Mouse (Mus musculus): ENCODE measurements around the gene Gzmd. TPM values are rescaled to one million over a fixed set of nuclear protein-coding genes. Genes with fewer than 3 reads are reported as not detected.

The Gzmd gene
- total and polyA plus RNA-seq, 3 experiments, result not detected

DNA sequence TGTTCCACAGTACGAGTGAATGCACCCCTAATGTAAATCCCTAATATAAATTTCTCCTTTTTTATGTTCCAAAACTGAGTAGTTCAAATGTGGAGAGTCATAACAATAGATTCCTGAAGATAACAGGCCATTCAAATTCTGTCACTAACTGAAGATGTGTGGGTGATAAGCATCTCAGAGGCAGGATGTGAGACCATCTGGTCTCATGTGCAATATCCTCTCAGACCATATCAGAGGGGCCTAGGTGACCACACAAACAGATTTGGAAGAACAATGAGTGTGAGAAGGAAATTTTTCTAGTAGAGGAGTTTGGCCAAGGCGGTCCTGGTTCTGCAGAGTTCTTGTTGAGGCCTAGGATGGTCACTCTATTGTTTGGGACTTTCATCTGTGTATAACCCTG, 39.1 kb downstream of the Gzmd start:
- Histone ChIP-seq H3K27ac (no peak overlapping the region), H3K9ac (ENCODE audit: low read depth, low read length) (no peak overlapping the region), H3K27me3 (ENCODE audit: control insufficient read depth, insufficient read depth, low read length) (no peaks in the 10 kb centered on the region), H3K36me3 (ENCODE audit: control insufficient read depth, insufficient read depth, low read length) (no peaks in the 10 kb centered on the region), H3K79me2 (replicated peaks; ENCODE audit: control insufficient read depth, insufficient read depth, low read length) (no peaks in the 10 kb centered on the region), H3K4me1 (ENCODE audit: control insufficient read depth, insufficient read depth, low read length) (no peaks in the 10 kb centered on the region), H3K4me3 (no peak overlapping the region)
- 44% methylated on average over 2 of the region's 2 CpGs for WGBS
- DNase-seq, result no peak
- TF ChIP-seq CTCF (IDR thresholded peaks at IDR 0.05) (no peak), POLR2A (IDR thresholded peaks at IDR 0.05; ENCODE audit: insufficient read depth, low read depth, low read length) (no peak), EP300 (IDR thresholded peaks at IDR 0.05; ENCODE audit: insufficient read depth, low read depth, low read length) (no peak)
- intact Hi-C loops (cut with DNase I), result no loop called here

DNA sequence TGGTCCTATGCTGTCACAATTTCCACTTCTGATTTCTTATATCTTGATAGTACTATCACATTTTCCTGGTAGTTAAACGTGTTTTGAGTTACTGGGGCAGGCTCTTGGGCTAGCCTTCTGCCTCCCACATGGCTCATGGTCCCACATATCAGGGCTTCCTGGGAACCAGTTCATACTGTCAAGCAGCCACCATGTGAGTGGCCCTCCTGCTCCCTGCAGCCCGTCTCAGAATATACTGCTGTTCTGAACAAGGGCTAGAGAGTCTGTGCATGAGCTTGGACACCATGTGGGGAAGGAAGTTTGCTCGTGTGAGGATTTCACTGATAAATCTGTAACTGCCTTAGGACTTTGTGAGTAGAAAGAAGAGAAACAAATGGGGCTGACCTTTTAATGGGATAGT, 45.7 kb downstream of the Gzmd start:
- Histone ChIP-seq H3K9ac (ENCODE audit: low read depth, low read length) (no peak overlapping the region), H3K36me3 (ENCODE audit: control insufficient read depth, insufficient read depth, low read length) (no peaks in the 10 kb centered on the region), H3K27me3 (ENCODE audit: control insufficient read depth, insufficient read depth, low read length) (no peaks in the 10 kb centered on the region), H3K79me2 (replicated peaks; ENCODE audit: control insufficient read depth, insufficient read depth, low read length) (no peaks in the 10 kb centered on the region), H3K27ac (no peak overlapping the region), H3K4me1 (ENCODE audit: control insufficient read depth, insufficient read depth, low read length) (no peaks in the 10 kb centered on the region), H3K4me3 (no peak overlapping the region)
- TF ChIP-seq EP300 (IDR thresholded peaks at IDR 0.05; ENCODE audit: insufficient read depth, low read depth, low read length) (no peak), POLR2A (IDR thresholded peaks at IDR 0.05; ENCODE audit: insufficient read depth, low read depth, low read length) (no peak), CTCF (IDR thresholded peaks at IDR 0.05) (no peak)
- intact Hi-C loops (cut with DNase I), result no loop called here
- WGBS, result 50% methylated on average over 3 of the region's 3 CpGs
- DNase-seq, result no peak

GRCm38 (mm10) chr14:56085167-56085566, 47.2 kb downstream of the Gzmd start, which contains the start of gene Mcpt8:
Mcpt8 (minus strand) TSS chr14:56085273.
- no peaks in the 10 kb centered on the region for H3K36me3 ChIP-seq (ENCODE audit: control insufficient read depth, insufficient read depth, low read length)
- intact Hi-C loops (cut with DNase I), result no loop called here
- H3K79me2 ChIP-seq (replicated peaks; ENCODE audit: control insufficient read depth, insufficient read depth, low read length), result no peaks in the 10 kb centered on the region
- DNase-seq, result no peak
- no peak within 1 kb of the TSS for H3K9ac ChIP-seq (ENCODE audit: low read depth, low read length)
- no peak within 1 kb of the TSS for H3K4me3 ChIP-seq
- H3K27ac ChIP-seq, result no peak within 1 kb of the TSS
- no peaks in the 10 kb centered on the region for H3K4me1 ChIP-seq (ENCODE audit: control insufficient read depth, insufficient read depth, low read length)
- 92% methylated on average over 2 of the region's 2 CpGs for WGBS
- H3K27me3 ChIP-seq (ENCODE audit: control insufficient read depth, insufficient read depth, low read length), result no peaks in the 10 kb centered on the region
- TF ChIP-seq EP300 (IDR thresholded peaks at IDR 0.05; ENCODE audit: insufficient read depth, low read depth, low read length), result no peak
- no peak for TF ChIP-seq POLR2A (IDR thresholded peaks at IDR 0.05; ENCODE audit: insufficient read depth, low read depth, low read length)
- no peak for TF ChIP-seq CTCF (IDR thresholded peaks at IDR 0.05)

GRCm38 (mm10) chr14:56082016-56082415, 50.4 kb downstream of the Gzmd start:
- intact Hi-C loops (cut with DNase I), result no loop called here
- Histone ChIP-seq H3K27ac (no peak overlapping the region), H3K79me2 (replicated peaks; ENCODE audit: control insufficient read depth, insufficient read depth, low read length) (no peaks in the 10 kb centered on the region), H3K27me3 (ENCODE audit: control insufficient read depth, insufficient read depth, low read length) (no peaks in the 10 kb centered on the region), H3K4me3 (no peak overlapping the region), H3K9ac (ENCODE audit: low read depth, low read length) (no peak overlapping the region), H3K36me3 (ENCODE audit: control insufficient read depth, insufficient read depth, low read length) (no peaks in the 10 kb centered on the region), H3K4me1 (ENCODE audit: control insufficient read depth, insufficient read depth, low read length) (no peaks in the 10 kb centered on the region)
- DNase-seq, result no peak
- TF ChIP-seq POLR2A (IDR thresholded peaks at IDR 0.05; ENCODE audit: insufficient read depth, low read depth, low read length) (no peak), CTCF (IDR thresholded peaks at IDR 0.05) (no peak), EP300 (IDR thresholded peaks at IDR 0.05; ENCODE audit: insufficient read depth, low read depth, low read length) (no peak)
- WGBS, result 60% methylated on average over 4 of the region's 4 CpGs

Small RNAs within 50 kb of the gene (microRNA-seq; reads per million reads assigned to microRNA genes)
- 0 reads per million in 2 experiments for gene Mir6949

Other genes with a start within 250 kb of the Gzmd start
- gene Cbln3, start 248.2 kb downstream of the Gzmd start, total RNA-seq (2021), result under 1 TPM in 1 of 2 experiments, not detected in 1; 0.18 TPM
- 0.06 TPM in 2 replicates for gene Cbln3, start 248.2 kb downstream of the Gzmd start, polyA plus RNA-seq (2012; rRNA removed)
- 10 to 100 TPM in 1 of 2 experiments, 1 to 10 TPM in 1; 8.8 to 11.6 TPM for gene Khnyn, start 247.7 kb downstream of the Gzmd start, total RNA-seq (2021)
- gene Khnyn, start 247.7 kb downstream of the Gzmd start, polyA plus RNA-seq (2012; rRNA removed), result 9.3 and 13.3 TPM in 2 replicates
- gene Sdr39u1, start 232.3 kb downstream of the Gzmd start, total RNA-seq (2021), result 100 to 1,000 TPM; 112 to 127 TPM
- 142 and 156 TPM in 2 replicates for gene Sdr39u1, start 232.3 kb downstream of the Gzmd start, polyA plus RNA-seq (2012; rRNA removed)
- 1 to 10 TPM; 1.3 to 1.8 TPM for gene Cma1, start 187.9 kb downstream of the Gzmd start, total RNA-seq (2021)
- gene Cma1, start 187.9 kb downstream of the Gzmd start, polyA plus RNA-seq (2012; rRNA removed), result 2.1 and 2.5 TPM in 2 replicates
- not detected for gene Cma2, start 181.6 kb downstream of the Gzmd start, total RNA-seq (2021)
- not detected in 2 replicates for gene Cma2, start 181.6 kb downstream of the Gzmd start, polyA plus RNA-seq (2012; rRNA removed)
- gene Mcpt1, start 114.6 kb downstream of the Gzmd start, total RNA-seq (2021), result not detected
- gene Mcpt1, start 114.6 kb downstream of the Gzmd start, polyA plus RNA-seq (2012; rRNA removed), result not detected in 2 replicates
- not detected for gene Mcpt9, start 102.1 kb downstream of the Gzmd start, total RNA-seq (2021)
- not detected in 2 replicates for gene Mcpt9, start 102.1 kb downstream of the Gzmd start, polyA plus RNA-seq (2012; rRNA removed)
- gene Mcpt2, start 90.6 kb downstream of the Gzmd start, total RNA-seq (2021), result not detected
- not detected in 2 replicates for gene Mcpt2, start 90.6 kb downstream of the Gzmd start, polyA plus RNA-seq (2012; rRNA removed)
- 1 to 10 TPM; 1.2 to 1.3 TPM for gene Mcpt4, start 70.3 kb downstream of the Gzmd start, total RNA-seq (2021)
- gene Mcpt4, start 70.3 kb downstream of the Gzmd start, polyA plus RNA-seq (2012; rRNA removed), result 2.4 and 2.8 TPM in 2 replicates
- gene Mcpt8, start 47.3 kb downstream of the Gzmd start, total RNA-seq (2021), result not detected
- gene Mcpt8, start 47.3 kb downstream of the Gzmd start, polyA plus RNA-seq (2012; rRNA removed), result 0.23 TPM in 1 of 2 replicates, not detected in the other
- not detected for gene Ctsg, start 30.0 kb downstream of the Gzmd start, total RNA-seq (2021)
- gene Ctsg, start 30.0 kb downstream of the Gzmd start, polyA plus RNA-seq (2012; rRNA removed), result not detected in 2 replicates
- gene Gzme, start 12.0 kb downstream of the Gzmd start, total RNA-seq (2021), result not detected
- not detected in 2 replicates for gene Gzme, start 12.0 kb downstream of the Gzmd start, polyA plus RNA-seq (2012; rRNA removed)
- gene Gzmg, start 27.0 kb upstream of the Gzmd start, total RNA-seq (2021), result not detected
- gene Gzmg, start 27.0 kb upstream of the Gzmd start, polyA plus RNA-seq (2012; rRNA removed), result not detected in 2 replicates
- not detected for gene Gzmn, start 42.0 kb upstream of the Gzmd start, total RNA-seq (2021)
- not detected in 2 replicates for gene Gzmn, start 42.0 kb upstream of the Gzmd start, polyA plus RNA-seq (2012; rRNA removed)
- not detected for gene Gzmf, start 78.8 kb upstream of the Gzmd start, total RNA-seq (2021)
- gene Gzmf, start 78.8 kb upstream of the Gzmd start, polyA plus RNA-seq (2012; rRNA removed), result not detected in 2 replicates
- gene Gzmc, start 102.0 kb upstream of the Gzmd start, total RNA-seq (2021), result not detected
- gene Gzmc, start 102.0 kb upstream of the Gzmd start, polyA plus RNA-seq (2012; rRNA removed), result not detected in 2 replicates
- under 1 TPM; 0.23 to 0.36 TPM for gene Gzmb, start 129.7 kb upstream of the Gzmd start, total RNA-seq (2021)
- 0.64 TPM in 1 of 2 replicates, not detected in the other for gene Gzmb, start 129.7 kb upstream of the Gzmd start, polyA plus RNA-seq (2012; rRNA removed)
- not detected for gene Atp12a, start 232.5 kb upstream of the Gzmd start, total RNA-seq (2021)
- gene Atp12a, start 232.5 kb upstream of the Gzmd start, polyA plus RNA-seq (2012; rRNA removed), result not detected in 2 replicates

Measured in heart, adult 2 months (tissue).